Mouse (Mus musculus) layer of hippocampus, postnatal 10 days (tissue): ENCODE measurements around the gene Ybey. TPM values are rescaled to one million over a fixed set of nuclear protein-coding genes. Genes with fewer than 3 reads are reported as not detected.

ENCODE experiments used
- DNase-seq, 2 experiments: peaks; one replicate each; pipeline ENCODE4 v3.0.0; 2021; ENCODE audit warnings: low spot score in 2 of 2
- long read RNA-seq: library from polyadenylated mRNA; stranded (forward); transcript quantifications from one replicate; pipeline ENCODE4 v2.0.0, GENCODE M21; 2023
- total RNA-seq, 2 experiments: library from RNA; stranded (reverse); gene quantifications; 2 replicates each; pipeline ENCODE4 v1.2.3; 2021

Ybey gene
- 1 to 10 TPM; 3.5 to 3.7 TPM for total RNA-seq
- long read RNA-seq, full-length matches to known transcripts = 4 of 6 reads
- long read RNA-seq, partial matches to known transcripts = 2 of 6 reads
- long read RNA-seq, other reads (novel, unspliced or antisense) = 0 of 6 reads

DNA sequence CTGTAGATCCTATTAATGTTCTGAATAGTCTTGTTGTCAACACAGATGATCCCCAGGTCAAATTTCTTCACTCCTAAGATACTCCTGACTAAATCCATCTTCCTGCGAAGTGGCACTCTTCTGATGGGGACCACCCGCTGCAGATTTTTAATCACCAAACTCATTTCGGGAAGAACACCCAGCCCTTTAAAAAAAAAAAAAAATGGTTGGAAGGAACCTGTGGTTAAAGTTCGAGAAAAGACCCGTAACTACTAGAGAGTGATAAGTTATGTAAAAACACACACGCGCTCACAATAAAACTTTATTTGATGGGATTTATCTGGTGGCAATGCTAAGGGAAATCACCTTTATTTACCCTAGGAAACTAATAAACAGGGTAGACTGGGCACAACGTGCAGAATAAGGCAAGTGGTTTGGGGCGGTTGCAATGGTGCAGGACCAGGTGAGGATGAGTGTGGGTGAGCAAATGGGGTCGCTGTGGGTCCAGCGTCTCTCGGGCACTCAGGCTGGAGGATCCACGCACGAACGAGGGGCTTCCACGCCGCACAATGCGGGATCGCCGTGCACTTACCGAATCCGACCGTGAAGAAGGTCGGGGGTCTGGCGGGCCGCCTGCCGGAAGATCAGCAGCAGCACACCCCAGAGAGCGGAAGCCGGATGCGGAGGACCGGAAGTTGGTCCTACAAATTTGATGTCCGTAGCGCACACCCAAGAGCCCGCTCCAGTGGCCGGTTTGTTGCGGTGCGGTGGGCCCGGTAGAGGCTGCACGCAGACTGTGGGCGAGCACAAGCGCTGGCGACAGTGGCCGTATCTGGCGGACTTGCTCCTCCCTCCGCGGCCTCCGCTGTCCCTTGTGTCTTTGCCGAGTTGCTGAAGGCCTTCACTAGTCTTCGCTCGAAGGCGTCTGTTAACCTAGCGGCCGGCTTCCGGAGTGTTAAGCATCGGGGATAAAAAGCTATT is at the start of gene Ybey, which contains the start of gene Mcm3ap:
Gene Ybey, minus strand, starts transcription at position 912 of the 960 bp plus-strand sequence.
Gene Mcm3ap, plus strand, starts transcription at position 725 of the 960 bp plus-strand sequence.
- DNase-seq = peak; percentile 87 to 90

DNA sequence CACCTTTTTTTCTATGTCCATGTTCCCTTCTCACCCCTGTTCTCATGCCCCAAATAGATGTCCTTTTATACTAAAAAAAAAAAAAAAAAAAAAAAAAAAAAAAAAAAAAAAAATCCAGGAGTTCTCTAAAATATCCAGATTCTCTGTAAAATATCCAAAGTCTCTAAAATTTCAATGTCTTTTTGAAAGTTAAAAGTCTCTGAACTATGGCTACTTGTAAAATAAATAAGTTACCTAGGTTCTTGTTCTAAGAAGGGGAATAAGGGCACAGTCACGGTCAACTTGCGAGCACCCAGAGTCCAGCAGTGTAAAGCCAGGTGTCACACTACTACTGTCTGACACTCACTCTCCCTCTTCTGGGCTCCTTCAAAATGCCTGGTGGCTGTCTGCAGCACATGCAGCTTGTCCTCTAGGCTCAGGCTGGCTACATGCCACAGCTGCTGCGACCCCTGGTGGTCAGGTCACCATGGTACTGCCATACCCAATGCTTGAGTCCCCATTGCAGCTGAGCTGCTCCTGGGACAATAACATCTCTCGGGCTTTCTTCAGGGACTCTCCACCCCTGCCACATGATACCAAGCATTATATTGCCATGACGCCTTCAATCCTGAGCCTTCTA is 44.2 kb upstream of the Ybey start:
- peak; percentile 77 to 80 for DNase-seq

- no peak for DNase-seq
Measured at GRCm38 (mm10) chr10:76505865-76506264, 37.0 kb upstream of the Ybey start.

- no peak for DNase-seq
Measured at GRCm38 (mm10) chr10:76504271-76504943, 35.5 kb upstream of the Ybey start.

DNA sequence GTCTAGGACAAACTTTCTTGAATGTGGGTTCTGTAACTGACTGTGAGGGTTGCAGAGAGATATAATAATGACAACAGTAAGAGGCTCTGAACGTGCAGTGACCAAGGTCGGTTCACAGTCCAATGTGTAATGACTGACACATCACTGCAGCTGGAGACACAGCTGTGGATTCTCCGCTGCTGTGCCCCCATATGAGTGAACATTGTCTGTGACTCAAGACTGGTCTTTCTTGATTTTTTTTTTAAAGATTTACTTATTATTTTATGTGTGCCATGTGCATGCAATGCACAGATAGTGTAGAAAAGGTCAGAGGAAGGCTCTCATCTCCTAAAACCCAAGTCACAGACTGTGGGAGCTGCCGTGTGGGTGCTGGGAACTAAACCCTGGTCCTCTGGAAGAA is 28.6 kb upstream of the Ybey start:
- no peak for DNase-seq

DNA sequence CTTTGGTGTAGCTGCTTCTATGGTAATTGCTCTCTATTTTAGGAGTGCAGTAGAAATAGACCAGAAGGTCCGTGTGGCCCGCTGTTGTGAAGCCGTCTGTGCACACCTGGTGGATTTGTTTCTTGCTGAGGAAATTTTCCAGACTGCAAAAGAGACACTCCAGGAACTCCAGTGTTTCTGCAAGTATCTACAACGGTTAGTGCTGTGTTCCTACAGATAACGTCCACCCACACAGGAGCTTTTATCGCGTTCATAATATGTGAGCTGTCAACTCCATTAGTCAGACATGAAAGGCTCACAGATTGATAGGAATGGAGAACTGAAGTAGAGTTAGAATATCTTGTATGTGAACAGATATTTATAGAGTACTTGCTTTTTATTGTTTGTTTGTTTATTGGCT is 27.5 kb upstream of the Ybey start:
- DNase-seq = peak in 1 of 2 experiments; percentile 16

- DNase-seq = no peak
Measured at GRCm38 (mm10) chr10:76495501-76495900, 26.6 kb upstream of the Ybey start.

DNA sequence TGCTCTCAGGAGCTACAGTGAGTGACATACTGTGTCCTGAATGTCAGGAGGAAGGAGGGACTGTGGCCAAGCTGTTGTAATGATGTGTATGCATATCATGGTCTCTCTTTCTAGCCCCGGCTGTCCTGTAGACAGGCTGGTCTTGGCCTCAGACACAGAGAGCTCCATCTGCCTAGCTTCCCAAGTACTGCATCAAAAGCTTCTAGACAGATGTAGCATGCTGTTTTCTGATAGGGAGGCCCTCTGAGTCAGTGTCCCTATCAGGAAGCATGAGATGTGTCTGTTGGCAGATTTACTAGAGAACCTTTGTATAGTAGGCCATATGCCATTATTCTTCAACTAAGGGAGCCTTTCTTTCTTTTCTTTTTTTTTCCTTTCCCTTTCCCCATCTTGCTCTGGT is 24.6 kb upstream of the Ybey start:
- no peak for DNase-seq

GRCm38 (mm10) chr10:76489205-76489604 is 20.3 kb upstream of the Ybey start:
- no peak for DNase-seq

- no peak for DNase-seq
Measured at GRCm38 (mm10) chr10:76488265-76488664, 19.4 kb upstream of the Ybey start.

- DNase-seq = no peak
Measured at GRCm38 (mm10) chr10:76486302-76486701, 17.4 kb upstream of the Ybey start.

DNA sequence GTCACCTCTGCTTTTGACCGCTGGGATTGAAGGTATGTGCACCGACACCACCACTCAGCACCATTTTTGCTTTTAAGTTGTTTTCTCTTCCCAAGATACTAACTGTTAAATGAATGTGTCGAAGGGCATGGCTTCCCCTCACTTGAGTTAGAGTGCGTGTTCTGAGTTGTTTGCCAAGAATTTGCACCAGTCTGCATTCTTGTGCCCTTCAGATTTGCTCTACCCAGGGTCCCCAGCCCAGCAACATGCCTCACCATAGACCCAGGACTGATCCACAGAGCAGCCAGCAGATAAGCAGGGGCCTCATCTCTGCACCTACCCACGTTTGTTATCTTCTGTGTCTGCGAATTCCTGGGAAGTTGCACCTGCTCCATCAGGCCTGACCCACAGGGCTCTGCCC is 12.6 kb upstream of the Ybey start:
- no peak for DNase-seq

DNA sequence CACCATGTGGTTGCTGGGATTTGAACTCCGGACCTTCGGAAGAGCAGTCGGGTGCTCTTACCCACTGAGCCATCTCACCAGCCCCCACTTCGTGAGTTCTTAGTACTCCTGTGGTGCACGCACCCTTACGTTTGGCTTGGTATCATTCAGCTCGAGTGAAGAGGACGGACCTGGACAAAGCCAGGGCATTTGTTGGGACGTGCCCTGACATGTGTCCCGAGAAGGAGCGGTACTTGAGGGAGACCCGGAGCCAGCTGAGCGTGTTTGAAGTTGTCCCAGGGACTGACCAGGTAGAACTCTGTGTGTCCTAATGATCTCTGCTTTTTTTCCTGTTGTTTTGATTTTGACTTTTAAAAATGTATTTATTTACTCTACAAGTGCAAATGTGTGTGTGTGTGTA is 11.9 kb upstream of the Ybey start:
- no peak for DNase-seq

DNA sequence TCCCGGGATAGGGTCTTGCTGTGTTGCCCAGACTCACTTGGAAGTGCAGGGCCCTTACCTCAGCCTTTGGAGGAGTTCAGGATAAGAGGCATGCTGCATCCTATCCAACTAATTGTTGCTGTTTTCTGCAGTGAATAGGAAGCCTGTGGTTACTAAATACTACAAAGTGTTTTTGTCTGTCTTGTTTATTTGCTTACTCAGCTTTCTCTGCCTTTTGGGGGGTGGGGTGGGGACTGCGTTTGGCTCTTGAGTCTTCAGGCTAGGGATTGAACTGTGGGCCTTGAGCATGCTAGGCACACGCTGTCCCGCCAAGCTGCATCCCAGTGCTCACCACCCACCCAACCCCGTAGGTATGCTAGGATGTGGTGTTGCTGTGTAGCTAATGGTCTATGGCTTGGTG is 4.8 kb upstream of the Ybey start:
- DNase-seq = no peak

DNA sequence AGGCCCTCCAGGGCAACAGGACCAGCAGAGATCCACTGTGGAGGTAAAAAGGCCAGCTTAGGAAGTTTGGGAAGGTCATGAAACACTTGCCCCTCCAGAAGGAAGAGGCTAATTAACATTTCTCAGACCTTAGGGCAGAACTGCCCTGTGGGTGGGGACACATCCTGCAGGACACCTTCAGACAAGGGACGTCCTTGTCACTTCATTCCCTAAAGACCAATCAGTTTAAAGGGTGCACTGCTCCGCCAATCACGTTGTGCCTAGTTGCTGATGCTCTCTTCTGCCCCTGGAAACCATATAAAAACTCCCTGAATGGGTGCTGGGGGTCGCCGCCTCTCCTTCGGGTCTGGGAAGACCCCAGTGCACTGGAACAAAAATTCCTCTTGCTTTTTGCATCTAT is 6.2 kb downstream of the Ybey start:
- DNase-seq = no peak

- no peak for DNase-seq
Measured at GRCm38 (mm10) chr10:76462312-76462711, 6.6 kb downstream of the Ybey start.

DNA sequence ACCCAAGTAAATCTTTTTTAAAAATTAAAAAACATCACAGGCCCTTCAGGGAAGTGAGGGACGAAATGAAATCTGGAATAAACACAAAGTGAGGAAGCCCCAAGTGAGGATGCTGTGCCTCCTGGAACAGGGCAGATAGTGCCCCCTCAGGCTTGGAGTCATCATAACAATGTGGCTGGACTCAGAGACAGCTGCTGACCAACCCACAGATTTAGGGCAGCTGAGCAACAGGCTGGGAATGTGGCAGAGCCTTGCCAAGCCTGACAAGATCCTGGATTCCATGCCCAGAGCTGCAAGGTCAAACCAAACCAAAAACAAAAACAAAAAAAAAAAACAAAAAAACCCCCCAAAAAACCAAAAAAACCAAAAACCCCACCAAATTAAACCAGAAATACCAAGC is 7.7 kb downstream of the Ybey start:
- no peak for DNase-seq

GRCm38 (mm10) chr10:76455289-76455688 is 13.6 kb downstream of the Ybey start:
- DNase-seq = peak; percentile 60 to 67

GRCm38 (mm10) chr10:76448851-76449250 is 20.1 kb downstream of the Ybey start, which contains the start of gene 2610028H24Rik:
Gene 2610028H24Rik, plus strand, starts transcription at chr10:76449081.
- no peak for DNase-seq

- no peak for DNase-seq
Measured at GRCm38 (mm10) chr10:76447406-76448229, 21.3 kb downstream of the Ybey start.
